Mouse (Mus musculus) cerebellum, postnatal 14 days (tissue): ENCODE measurements at regions not wholly inside any gene's neighbourhood (a gene's known extent, or its start where the extent isn't known, plus 50 kb on each side); places are given as distances from the start of the nearest gene placed in this dataset.

Experiments
- DNase-seq, 2 experiments: peaks; one replicate each; pipeline ENCODE4 v3.0.0; 2021; ENCODE audit warnings: mixed read lengths in 2 of 2

- no peak for DNase-seq
Observed at GRCm38 (mm10) chr14:47862556-47862955, 214.3 kb downstream of the Ktn1 start.

- peak; percentile 29 to 41 for DNase-seq
Observed at GRCm38 (mm10) chr14:47863067-47863466, 214.8 kb downstream of the Ktn1 start.

- no peak for DNase-seq
Observed at GRCm38 (mm10) chr14:47863701-47864100, 215.5 kb downstream of the Ktn1 start.

- DNase-seq = no peak
Observed at GRCm38 (mm10) chr14:47867017-47867416, 218.8 kb downstream of the Ktn1 start.

- DNase-seq = no peak
Observed at GRCm38 (mm10) chr14:47868258-47868780, 220.1 kb downstream of the Ktn1 start.

- DNase-seq = no peak
Observed at GRCm38 (mm10) chr14:47876585-47876984, 228.3 kb downstream of the Ktn1 start.

GRCm38 (mm10) chr14:47877167-47877566 lies 228.9 kb downstream of the Ktn1 start:
- DNase-seq = no peak

- no peak for DNase-seq
Observed at GRCm38 (mm10) chr14:47877771-47878443, 229.7 kb downstream of the Ktn1 start.

GRCm38 (mm10) chr14:47885326-47885725 lies 235.3 kb upstream of the Peli2 start:
- no peak for DNase-seq

GRCm38 (mm10) chr14:47890251-47891198 lies 230.1 kb upstream of the Peli2 start:
- DNase-seq = no peak

GRCm38 (mm10) chr14:47896581-47896980 lies 224.0 kb upstream of the Peli2 start:
- no peak for DNase-seq

GRCm38 (mm10) chr14:47897907-47898530 lies 222.6 kb upstream of the Peli2 start:
- DNase-seq = peak; percentile 79 to 84

GRCm38 (mm10) chr14:47898605-47899004 lies 222.0 kb upstream of the Peli2 start:
- DNase-seq = no peak

GRCm38 (mm10) chr14:47905334-47905733 lies 215.3 kb upstream of the Peli2 start:
- DNase-seq = no peak

GRCm38 (mm10) chr14:47909129-47909528 lies 211.5 kb upstream of the Peli2 start:
- no peak for DNase-seq

GRCm38 (mm10) chr14:47910741-47911295 lies 209.8 kb upstream of the Peli2 start:
- DNase-seq = no peak

- DNase-seq = peak; percentile 50 to 54
Observed at GRCm38 (mm10) chr14:47911546-47912545, 208.8 kb upstream of the Peli2 start.

GRCm38 (mm10) chr14:47915621-47916020 lies 205.0 kb upstream of the Peli2 start:
- no peak for DNase-seq

GRCm38 (mm10) chr14:47920638-47921347 lies 199.8 kb upstream of the Peli2 start:
- DNase-seq = no peak

GRCm38 (mm10) chr14:47921811-47922277 lies 198.8 kb upstream of the Peli2 start:
- DNase-seq = peak; percentile 50 to 60

- DNase-seq = no peak
Observed at GRCm38 (mm10) chr14:47926416-47926815, 194.2 kb upstream of the Peli2 start.
